Mouse (Mus musculus): ENCODE measurements around the gene Bpifa3. TPM values are rescaled to one million over a fixed set of nuclear protein-coding genes. Genes with fewer than 3 reads are reported as not detected.
A peak's percentile ranks its signal among the peaks of the same experiment; 100 is the strongest.
"Not testable (repeated sequence)": the region's sequence is repeated elsewhere in the genome, so short reads cannot be mapped to it uniquely, and the experiment has no call there.

Gene Bpifa3
- polyA plus RNA-seq, 1 experiment from 2014 or later, result not detected

GRCm38 (mm10) chr2:154181900-154182299, 51.8 kb downstream of the Bpifa3 start:
- not testable (repeated sequence) for H3K27me3 ChIP-seq (replicated peaks); H3K9me3 ChIP-seq; H3K4me1 ChIP-seq; H3K4me3 ChIP-seq; H3K4me2 ChIP-seq; H3K36me3 ChIP-seq; H3K9ac ChIP-seq; H3K27ac ChIP-seq (replicated peaks); ATAC-seq (ENCODE audit: extremely low read depth, insufficient number of reproducible peaks, low FRiP score, low TSS enrichment)
- 77% methylated on average over 7 of the region's 7 CpGs for WGBS

GRCm38 (mm10) chr2:154183061-154183460, 52.9 kb downstream of the Bpifa3 start:
- H3K4me2 ChIP-seq; H3K4me3 ChIP-seq; H3K27ac ChIP-seq (replicated peaks); H3K36me3 ChIP-seq; H3K9ac ChIP-seq; H3K9me3 ChIP-seq; H3K4me1 ChIP-seq; ATAC-seq (ENCODE audit: extremely low read depth, insufficient number of reproducible peaks, low FRiP score, low TSS enrichment); H3K27me3 ChIP-seq (replicated peaks): not testable (repeated sequence)
- 68% methylated on average over 4 of the region's 4 CpGs for WGBS

- H3K4me3 ChIP-seq, result no peak overlapping the region
- no peak for ATAC-seq (ENCODE audit: extremely low read depth, insufficient number of reproducible peaks, low FRiP score, low TSS enrichment)
- no peaks in the 10 kb centered on the region for H3K27me3 ChIP-seq (replicated peaks)
- H3K4me2 ChIP-seq, result no peak overlapping the region
- H3K4me1 ChIP-seq, result 0 out of 2 replicates have a peak, but pooled peaks cover 4% of the 10 kb centered on the region
- H3K9ac ChIP-seq, result no peak overlapping the region
- peak overlapping the region; percentile 36; the same call in 1 of the 2 replicates for H3K27ac ChIP-seq (replicated peaks)
- no peaks in the 10 kb centered on the region for H3K9me3 ChIP-seq
- no peaks in the 10 kb centered on the region for H3K36me3 ChIP-seq
- WGBS, result 76% methylated on average over 6 of the region's 6 CpGs
Measured at GRCm38 (mm10) chr2:154185319-154185718, 55.2 kb downstream of the Bpifa3 start.

DNA sequence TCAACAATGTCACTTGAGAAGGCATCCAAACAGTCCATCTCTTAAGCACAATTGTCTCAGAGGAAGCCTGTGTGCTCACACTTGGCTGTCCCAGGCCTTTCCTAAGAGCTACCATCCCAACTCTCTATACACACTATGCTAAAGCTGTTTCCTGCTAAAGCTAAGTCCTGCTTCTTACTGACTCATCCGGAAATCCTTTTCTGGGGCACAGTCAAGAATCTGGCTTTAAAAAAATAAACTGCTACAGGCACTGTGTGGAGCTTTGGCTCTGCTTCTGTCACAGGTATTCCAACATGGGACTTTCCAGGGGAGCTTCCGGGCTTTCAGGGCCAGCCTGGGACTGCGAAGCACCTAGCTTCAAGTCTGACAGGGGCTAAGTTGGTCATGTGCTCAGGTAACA, 55.6 kb downstream of the Bpifa3 start:
- 67% methylated on average over 3 of the region's 3 CpGs for WGBS
- H3K27ac ChIP-seq (replicated peaks), result peak overlapping the region; percentile 36; the same call in 1 of the 2 replicates
- H3K4me1 ChIP-seq, result 0 out of 2 replicates have a peak, but pooled peaks cover 4% of the 10 kb centered on the region
- H3K4me3 ChIP-seq, result no peak overlapping the region
- H3K9me3 ChIP-seq, result no peaks in the 10 kb centered on the region
- H3K36me3 ChIP-seq, result no peaks in the 10 kb centered on the region
- ATAC-seq (ENCODE audit: extremely low read depth, insufficient number of reproducible peaks, low FRiP score, low TSS enrichment), result no peak
- H3K9ac ChIP-seq, result no peak overlapping the region
- H3K27me3 ChIP-seq (replicated peaks), result no peaks in the 10 kb centered on the region
- no peak overlapping the region for H3K4me2 ChIP-seq

GRCm38 (mm10) chr2:154187468-154187867, 57.3 kb downstream of the Bpifa3 start:
- Histone ChIP-seq H3K9me3 (no peaks in the 10 kb centered on the region), H3K27me3 (replicated peaks) (no peaks in the 10 kb centered on the region), H3K36me3 (no peaks in the 10 kb centered on the region), H3K4me2 (no peak overlapping the region), H3K4me3 (no peak overlapping the region), H3K27ac (replicated peaks) (no peak overlapping the region), H3K4me1 (peaks cover 15% of the 10 kb centered on the region), H3K9ac (no peak overlapping the region)
- 30% methylated on average over 5 of the region's 5 CpGs for WGBS
- no peak for ATAC-seq (ENCODE audit: extremely low read depth, insufficient number of reproducible peaks, low FRiP score, low TSS enrichment)

Other genes with a start within 250 kb of the Bpifa3 start
- gene Bpifb6, start 229.9 kb upstream of the Bpifa3 start, polyA plus RNA-seq (2015; fragmentation: Nextera tagmentation; extraction: Ambion mirVana), result not detected in 2 replicates
- gene Bpifb3, start 212.1 kb upstream of the Bpifa3 start, polyA plus RNA-seq (2015; fragmentation: Nextera tagmentation; extraction: Ambion mirVana), result not detected in 2 replicates
- not detected in 2 replicates for gene Bpifb4, start 192.1 kb upstream of the Bpifa3 start, polyA plus RNA-seq (2015; fragmentation: Nextera tagmentation; extraction: Ambion mirVana)
- not detected in 2 replicates for gene Bpifa6, start 155.4 kb upstream of the Bpifa3 start, polyA plus RNA-seq (2015; fragmentation: Nextera tagmentation; extraction: Ambion mirVana)
- not detected in 2 replicates for gene Bpifa2, start 122.1 kb upstream of the Bpifa3 start, polyA plus RNA-seq (2015; fragmentation: Nextera tagmentation; extraction: Ambion mirVana)
- not detected in 2 replicates for gene Bpifa1, start 12.5 kb downstream of the Bpifa3 start, polyA plus RNA-seq (2015; fragmentation: Nextera tagmentation; extraction: Ambion mirVana)
- gene Bpifa5, start 32.3 kb downstream of the Bpifa3 start, polyA plus RNA-seq (2015; fragmentation: Nextera tagmentation; extraction: Ambion mirVana), result not detected in 2 replicates
- 0.31 and 0.50 TPM in 2 replicates for gene Bpifb1, start 60.5 kb downstream of the Bpifa3 start, polyA plus RNA-seq (2015; fragmentation: Nextera tagmentation; extraction: Ambion mirVana)
- gene Bpifb5, start 93.4 kb downstream of the Bpifa3 start, polyA plus RNA-seq (2015; fragmentation: Nextera tagmentation; extraction: Ambion mirVana), result 0.25 and 0.37 TPM in 2 replicates
- gene Bpifb9a, start 127.5 kb downstream of the Bpifa3 start, polyA plus RNA-seq (2015; fragmentation: Nextera tagmentation; extraction: Ambion mirVana), result not detected in 2 replicates
- 0.09 TPM in 1 of 2 replicates, not detected in the other for gene Bpifb9b, start 176.9 kb downstream of the Bpifa3 start, polyA plus RNA-seq (2015; fragmentation: Nextera tagmentation; extraction: Ambion mirVana)
- 13.2 and 15.7 TPM in 2 replicates for gene Cdk5rap1, start 242.7 kb downstream of the Bpifa3 start, polyA plus RNA-seq (2015; fragmentation: Nextera tagmentation; extraction: Ambion mirVana)